Mouse (Mus musculus) hematopoietic stem cell, adult 5-6 weeks (primary cell): ENCODE measurements around the gene Syne2. TPM values are rescaled to one million over a fixed set of nuclear protein-coding genes. Genes with fewer than 3 reads are reported as not detected.

Experiments
- total RNA-seq: library from RNA; stranded (forward); fragments of 172-1452, 232-1000 nt; gene quantifications from 2 replicates; pipeline ENCODE4 v1.2.3, GENCODE M21; 2017

The Syne2 gene
- total RNA-seq, 1 experiment from 2014 or later = 30.6 TPM

Other genes with a start within 250 kb of the Syne2 start
- 22.2 and 26.7 TPM in 2 replicates for gene Ppp2r5e, start 221.9 kb upstream of the Syne2 start, total RNA-seq
- 14.1 and 35.0 TPM in 2 replicates for gene Wdr89, start 148.6 kb upstream of the Syne2 start, total RNA-seq
- gene Sgpp1, start 82.4 kb upstream of the Syne2 start, total RNA-seq = 36.1 and 49.3 TPM in 2 replicates